Mouse (Mus musculus): ENCODE data around the gene A830018L16Rik. TPM values are rescaled to one million over a fixed set of nuclear protein-coding genes. Genes with fewer than 3 reads are reported as not detected.
"Not testable (repeated sequence)": the region's sequence is repeated elsewhere in the genome, so short reads cannot be mapped to it uniquely, and the experiment has no call there.

A830018L16Rik gene
- polyA plus RNA-seq, 1 experiment from 2014 or later: 0.17 TPM

- H3K4me1 ChIP-seq (replicated peaks): no peaks in the 10 kb centered on the region
- H3K4me2 ChIP-seq: no peak overlapping the region
- H3K36me3 ChIP-seq: no peaks in the 10 kb centered on the region
- 42% methylated on average over 5 of the region's 5 CpGs for WGBS
- H3K27ac ChIP-seq (ENCODE audit: poor library complexity, severe bottlenecking): no peak overlapping the region
- no peak for ATAC-seq (ENCODE audit: insufficient number of reproducible peaks, low FRiP score)
- H3K9ac ChIP-seq: no peak overlapping the region
- H3K9me3 ChIP-seq (replicated peaks): no peaks in the 10 kb centered on the region
- H3K27me3 ChIP-seq (replicated peaks): no peaks in the 10 kb centered on the region
- H3K4me3 ChIP-seq: no peak overlapping the region
These were observed 53.2 kb downstream of the A830018L16Rik start for GRCm38 (mm10) chr1:11467065-11467643.

GRCm38 (mm10) chr1:11492936-11493335 is 79.0 kb downstream of the A830018L16Rik start:
- Histone ChIP-seq H3K4me2 (no peak overlapping the region), H3K9me3 (replicated peaks) (peaks cover under 1% of the 10 kb centered on the region; the same call in 1 of the 2 replicates), H3K36me3 (no peaks in the 10 kb centered on the region), H3K27ac (ENCODE audit: poor library complexity, severe bottlenecking) (no peak overlapping the region), H3K4me3 (no peak overlapping the region), H3K27me3 (replicated peaks) (no peaks in the 10 kb centered on the region), H3K9ac (no peak overlapping the region), H3K4me1 (replicated peaks) (no peaks in the 10 kb centered on the region)
- WGBS: 52% methylated on average over 2 of the region's 2 CpGs
- no peak for ATAC-seq (ENCODE audit: insufficient number of reproducible peaks, low FRiP score)

GRCm38 (mm10) chr1:11501556-11501955 is 87.7 kb downstream of the A830018L16Rik start:
- ATAC-seq (ENCODE audit: insufficient number of reproducible peaks, low FRiP score): no peak
- H3K36me3 ChIP-seq: no peaks in the 10 kb centered on the region
- H3K4me1 ChIP-seq (replicated peaks): no peaks in the 10 kb centered on the region
- H3K9ac ChIP-seq: no peak overlapping the region
- H3K27ac ChIP-seq (ENCODE audit: poor library complexity, severe bottlenecking): no peak overlapping the region
- no peaks in the 10 kb centered on the region for H3K27me3 ChIP-seq (replicated peaks)
- no peak overlapping the region for H3K4me2 ChIP-seq
- H3K9me3 ChIP-seq (replicated peaks): no peaks in the 10 kb centered on the region
- no peak overlapping the region for H3K4me3 ChIP-seq

- H3K9me3 ChIP-seq (replicated peaks): not testable (repeated sequence)
- WGBS: 69% methylated on average over 1 of the region's 1 CpGs
These were observed 135.9 kb downstream of the A830018L16Rik start for GRCm38 (mm10) chr1:11549810-11550209.

GRCm38 (mm10) chr1:11565309-11565708 is 151.4 kb downstream of the A830018L16Rik start:
- Histone ChIP-seq H3K36me3 (no peaks in the 10 kb centered on the region), H3K4me3 (no peak overlapping the region), H3K27me3 (replicated peaks) (no peaks in the 10 kb centered on the region), H3K4me1 (replicated peaks) (no peaks in the 10 kb centered on the region), H3K9me3 (replicated peaks) (no peaks in the 10 kb centered on the region), H3K9ac (no peak overlapping the region), H3K4me2 (no peak overlapping the region), H3K27ac (ENCODE audit: poor library complexity, severe bottlenecking) (no peak overlapping the region)
- no peak for ATAC-seq (ENCODE audit: insufficient number of reproducible peaks, low FRiP score)
- WGBS: 8% methylated on average over 6 of the region's 6 CpGs

More at GRCm38 (mm10) chr1:11549810-11550209, 135.9 kb downstream of the A830018L16Rik start:
- not testable (repeated sequence) for H3K27ac ChIP-seq (ENCODE audit: poor library complexity, severe bottlenecking); H3K4me3 ChIP-seq; H3K27me3 ChIP-seq (replicated peaks); H3K36me3 ChIP-seq; ATAC-seq (ENCODE audit: insufficient number of reproducible peaks, low FRiP score); H3K4me2 ChIP-seq; H3K9ac ChIP-seq; H3K4me1 ChIP-seq (replicated peaks)

GRCm38 (mm10) chr1:11566730-11567129 is 152.8 kb downstream of the A830018L16Rik start:
- Histone ChIP-seq H3K4me1 (replicated peaks) (no peaks in the 10 kb centered on the region), H3K4me3 (no peak overlapping the region), H3K4me2 (no peak overlapping the region), H3K36me3 (no peaks in the 10 kb centered on the region), H3K27me3 (replicated peaks) (no peaks in the 10 kb centered on the region), H3K27ac (ENCODE audit: poor library complexity, severe bottlenecking) (no peak overlapping the region), H3K9ac (no peak overlapping the region), H3K9me3 (replicated peaks) (no peaks in the 10 kb centered on the region)
- ATAC-seq (ENCODE audit: insufficient number of reproducible peaks, low FRiP score): no peak
- WGBS: 60% methylated on average over 2 of the region's 2 CpGs

GRCm38 (mm10) chr1:11567300-11567885 is 153.5 kb downstream of the A830018L16Rik start:
- H3K4me1 ChIP-seq (replicated peaks): no peaks in the 10 kb centered on the region
- H3K9ac ChIP-seq: no peak overlapping the region
- H3K36me3 ChIP-seq: no peaks in the 10 kb centered on the region
- no peaks in the 10 kb centered on the region for H3K27me3 ChIP-seq (replicated peaks)
- ATAC-seq (ENCODE audit: insufficient number of reproducible peaks, low FRiP score): no peak
- H3K4me3 ChIP-seq: no peak overlapping the region
- no peak overlapping the region for H3K4me2 ChIP-seq
- no peak overlapping the region for H3K27ac ChIP-seq (ENCODE audit: poor library complexity, severe bottlenecking)
- H3K9me3 ChIP-seq (replicated peaks): no peaks in the 10 kb centered on the region

- no peak overlapping the region for H3K4me2 ChIP-seq
- H3K4me1 ChIP-seq (replicated peaks): no peaks in the 10 kb centered on the region
- no peaks in the 10 kb centered on the region for H3K36me3 ChIP-seq
- 83% methylated on average over 2 of the region's 2 CpGs for WGBS
- no peak overlapping the region for H3K9ac ChIP-seq
- no peak for ATAC-seq (ENCODE audit: insufficient number of reproducible peaks, low FRiP score)
- H3K27me3 ChIP-seq (replicated peaks): no peaks in the 10 kb centered on the region
- H3K9me3 ChIP-seq (replicated peaks): no peaks in the 10 kb centered on the region
- H3K27ac ChIP-seq (ENCODE audit: poor library complexity, severe bottlenecking): no peak overlapping the region
- no peak overlapping the region for H3K4me3 ChIP-seq
These were observed 156.4 kb downstream of the A830018L16Rik start for GRCm38 (mm10) chr1:11570274-11570673.

- 73% methylated on average over 2 of the region's 2 CpGs for WGBS
These were observed 159.6 kb downstream of the A830018L16Rik start for GRCm38 (mm10) chr1:11573462-11573861.

GRCm38 (mm10) chr1:11580026-11580425 is 166.1 kb downstream of the A830018L16Rik start:
- no peak overlapping the region for H3K4me3 ChIP-seq
- H3K4me2 ChIP-seq: no peak overlapping the region
- no peak for ATAC-seq (ENCODE audit: insufficient number of reproducible peaks, low FRiP score)
- H3K27me3 ChIP-seq (replicated peaks): no peaks in the 10 kb centered on the region
- 41% methylated on average over 4 of the region's 4 CpGs for WGBS
- H3K36me3 ChIP-seq: no peaks in the 10 kb centered on the region
- no peaks in the 10 kb centered on the region for H3K4me1 ChIP-seq (replicated peaks)
- H3K9me3 ChIP-seq (replicated peaks): no peaks in the 10 kb centered on the region
- H3K27ac ChIP-seq (ENCODE audit: poor library complexity, severe bottlenecking): no peak overlapping the region
- H3K9ac ChIP-seq: no peak overlapping the region

More at GRCm38 (mm10) chr1:11573462-11573861, 159.6 kb downstream of the A830018L16Rik start:
- ATAC-seq (ENCODE audit: insufficient number of reproducible peaks, low FRiP score): no peak
- no peaks in the 10 kb centered on the region for H3K27me3 ChIP-seq (replicated peaks)
- H3K4me1 ChIP-seq (replicated peaks): no peaks in the 10 kb centered on the region
- H3K27ac ChIP-seq (ENCODE audit: poor library complexity, severe bottlenecking): no peak overlapping the region
- no peak overlapping the region for H3K4me2 ChIP-seq
- H3K9ac ChIP-seq: no peak overlapping the region
- no peak overlapping the region for H3K4me3 ChIP-seq
- no peaks in the 10 kb centered on the region for H3K36me3 ChIP-seq
- no peaks in the 10 kb centered on the region for H3K9me3 ChIP-seq (replicated peaks)

- no peak overlapping the region for H3K9ac ChIP-seq
- WGBS: 60% methylated on average over 10 of the region's 10 CpGs
- H3K4me1 ChIP-seq (replicated peaks): no peaks in the 10 kb centered on the region
- no peaks in the 10 kb centered on the region for H3K36me3 ChIP-seq
- no peaks in the 10 kb centered on the region for H3K9me3 ChIP-seq (replicated peaks)
- H3K27ac ChIP-seq (ENCODE audit: poor library complexity, severe bottlenecking): no peak overlapping the region
- H3K4me3 ChIP-seq: no peak overlapping the region
- H3K27me3 ChIP-seq (replicated peaks): no peaks in the 10 kb centered on the region
- no peak for ATAC-seq (ENCODE audit: insufficient number of reproducible peaks, low FRiP score)
- H3K4me2 ChIP-seq: no peak overlapping the region
These were observed 174.4 kb downstream of the A830018L16Rik start for GRCm38 (mm10) chr1:11588305-11588704.

GRCm38 (mm10) chr1:11650137-11650536 is 236.2 kb downstream of the A830018L16Rik start:
- H3K4me1 ChIP-seq (replicated peaks): no peaks in the 10 kb centered on the region
- no peak for ATAC-seq (ENCODE audit: insufficient number of reproducible peaks, low FRiP score)

More at GRCm38 (mm10) chr1:11650137-11650536, 236.2 kb downstream of the A830018L16Rik start:
- H3K36me3 ChIP-seq: no peaks in the 10 kb centered on the region
- no peak overlapping the region for H3K27ac ChIP-seq (ENCODE audit: poor library complexity, severe bottlenecking)
- no peaks in the 10 kb centered on the region for H3K27me3 ChIP-seq (replicated peaks)
- no peak overlapping the region for H3K4me3 ChIP-seq
- peaks cover 3% of the 10 kb centered on the region; the same call in 1 of the 2 replicates for H3K9me3 ChIP-seq (replicated peaks)
- no peak overlapping the region for H3K9ac ChIP-seq
- no peak overlapping the region for H3K4me2 ChIP-seq
